Mouse (Mus musculus): ENCODE results near the gene Mrpl10.

GRCm38 (mm10) chr11:97007093-97007794 lies 34.1 kb upstream of the Mrpl10 start:
- TF ChIP-seq MYOG (IDR thresholded peaks at IDR 0.05; ENCODE audit: control insufficient read depth, extremely low read depth, insufficient read length): no peak
- no peak for TF ChIP-seq CTCF (IDR thresholded peaks at IDR 0.05; ENCODE audit: control insufficient read depth, insufficient read depth, insufficient read length)
- TF ChIP-seq USF1 (IDR thresholded peaks at IDR 0.05; ENCODE audit: low read depth): no peak
- TF ChIP-seq MAX (IDR thresholded peaks at IDR 0.05): peak; percentile 93
- TF ChIP-seq FOSL1 (IDR thresholded peaks at IDR 0.05; ENCODE audit: insufficient read depth, low read length, poor library complexity, severe bottlenecking): peak; percentile 24
